Mouse (Mus musculus) ovary, postnatal 36 days (tissue): ENCODE data around the gene Dzip1.

Source experiments
- DNase-seq: peaks from one replicate; pipeline ENCODE4 v3.0.0; 2022; ENCODE audit warnings: low spot score, mixed read lengths

The Dzip1 gene

GRCm38 (mm10) chr14:118833241-118833640 is 92.0 kb downstream of the Dzip1 start:
- DNase-seq, result no peak

GRCm38 (mm10) chr14:118831597-118831996 is 93.7 kb downstream of the Dzip1 start:
- no peak for DNase-seq

DNA sequence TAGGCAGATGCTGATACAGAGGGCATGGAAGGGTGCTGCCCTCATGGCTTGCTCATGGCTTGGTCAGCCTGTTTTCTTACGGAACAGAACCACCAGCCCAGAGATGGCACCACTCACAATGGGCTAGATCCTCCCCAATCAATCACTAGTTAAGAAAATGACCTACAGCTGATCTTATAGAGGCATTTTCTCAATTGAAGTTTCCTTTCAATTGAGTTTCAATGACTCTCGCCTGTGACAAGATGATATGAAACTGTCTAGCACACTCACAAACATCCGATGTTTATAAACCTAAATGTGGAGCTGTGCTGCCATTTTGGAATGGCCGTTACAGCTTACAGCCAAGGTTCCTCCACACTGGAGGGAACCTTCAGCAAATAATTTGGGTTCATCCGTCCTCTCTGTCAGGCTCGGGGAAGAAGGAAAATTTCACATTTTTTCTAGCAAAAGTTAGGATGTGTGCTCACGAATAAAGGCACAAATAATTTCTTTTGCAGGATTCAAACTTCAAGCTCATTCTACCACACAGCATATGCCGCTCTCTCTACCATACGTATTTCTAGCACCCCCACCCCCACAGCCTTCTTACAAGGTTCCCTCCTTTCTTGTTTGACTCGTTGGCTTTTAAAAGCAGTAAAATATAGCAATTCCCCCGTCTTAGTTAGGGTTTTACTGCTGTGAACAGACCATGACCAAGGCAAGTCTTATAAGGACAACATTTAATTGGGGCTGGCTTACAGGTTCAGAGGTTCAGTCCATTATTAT is 95.7 kb downstream of the Dzip1 start:
- no peak for DNase-seq

GRCm38 (mm10) chr14:118827283-118827904 is 97.9 kb downstream of the Dzip1 start:
- no peak for DNase-seq

GRCm38 (mm10) chr14:118826346-118826745 is 98.9 kb downstream of the Dzip1 start:
- no peak for DNase-seq
